Mouse (Mus musculus): ENCODE measurements at regions not wholly inside any gene's neighbourhood (a gene's known extent, or its start where the extent isn't known, plus 50 kb on each side); places are given as distances from the start of the nearest gene placed in this dataset.

DNA sequence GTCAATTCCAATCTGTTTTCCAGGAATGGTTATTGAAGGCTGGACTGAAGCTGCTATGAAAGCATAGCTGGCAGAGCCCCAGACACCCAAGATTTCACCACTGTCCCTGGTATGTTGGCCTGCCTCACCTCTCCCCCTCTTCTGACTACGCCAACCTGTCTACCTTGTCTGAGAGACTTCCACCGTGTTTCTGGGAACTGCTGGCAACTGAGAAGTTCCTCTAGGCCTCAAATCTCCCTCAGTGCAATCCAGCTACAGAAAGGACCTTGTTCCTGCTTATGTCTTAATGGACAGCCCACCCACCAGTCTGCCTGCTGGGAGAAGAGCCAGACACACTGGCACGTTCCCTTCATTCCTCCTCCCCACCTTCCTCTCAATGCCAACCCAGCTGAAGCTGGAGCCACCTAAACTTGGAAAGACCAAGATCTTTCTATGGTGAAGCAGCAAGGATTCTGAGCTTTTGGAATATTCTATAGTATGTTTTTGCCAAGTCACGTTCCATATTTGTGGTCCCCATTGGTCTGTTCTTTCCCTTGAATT is 520.1 kb upstream of the Tnp1 start:
- no peak overlapping the region for H3K27ac ChIP-seq
- H3K4me3 ChIP-seq = no peak overlapping the region
- intact Hi-C loops (cut with DNase I) = no loop called here
- no peak for TF ChIP-seq CTCF (IDR thresholded peaks at IDR 0.05)
- DNase-seq = no peak

DNA sequence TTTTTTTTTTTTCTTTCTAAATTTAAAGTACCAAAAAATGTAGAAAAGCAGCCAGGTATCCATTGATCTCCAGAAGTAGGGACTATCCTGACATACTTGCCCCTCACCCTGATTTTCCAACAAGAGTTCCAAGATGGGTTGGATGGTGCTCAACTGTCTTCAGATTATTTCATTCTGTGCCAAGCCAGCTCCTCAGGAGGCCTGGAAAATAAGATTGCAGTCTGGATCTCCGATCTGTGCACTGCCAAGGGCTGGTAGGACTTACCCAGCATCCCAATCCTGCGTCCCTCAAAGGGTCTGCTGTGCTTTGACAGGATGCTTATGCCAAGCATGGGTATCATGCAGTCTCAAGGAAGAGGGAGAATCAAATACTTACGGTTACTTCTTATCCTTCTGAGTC is 517.8 kb upstream of the Tnp1 start:
- intact Hi-C loops (cut with DNase I) = no loop called here
- TF ChIP-seq CTCF (IDR thresholded peaks at IDR 0.05) = no peak
- Histone ChIP-seq H3K4me3 (no peak overlapping the region), H3K27ac (no peak overlapping the region)
- DNase-seq = no peak

DNA sequence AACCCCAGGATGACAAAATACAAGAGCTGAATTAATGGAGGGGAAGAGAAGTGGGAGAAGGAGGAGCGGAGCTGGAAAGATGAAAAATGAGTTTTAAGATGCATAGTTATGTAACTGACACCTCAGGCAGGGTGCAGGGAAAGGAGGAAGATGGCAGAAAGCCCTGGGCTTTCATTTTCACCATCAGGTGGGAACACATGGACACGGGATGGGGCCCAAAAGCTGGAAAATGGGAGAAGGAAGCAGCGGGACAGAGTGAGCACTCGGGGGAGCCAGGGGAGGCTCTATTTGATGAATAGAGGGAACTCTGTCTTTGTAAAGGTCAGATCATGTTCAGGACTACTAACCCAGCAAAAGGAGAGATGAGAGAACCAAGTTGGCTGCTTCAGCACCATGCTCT is 516.6 kb upstream of the Tnp1 start:
- intact Hi-C loops (cut with DNase I) = no loop called here
- H3K4me3 ChIP-seq = no peak overlapping the region

DNA sequence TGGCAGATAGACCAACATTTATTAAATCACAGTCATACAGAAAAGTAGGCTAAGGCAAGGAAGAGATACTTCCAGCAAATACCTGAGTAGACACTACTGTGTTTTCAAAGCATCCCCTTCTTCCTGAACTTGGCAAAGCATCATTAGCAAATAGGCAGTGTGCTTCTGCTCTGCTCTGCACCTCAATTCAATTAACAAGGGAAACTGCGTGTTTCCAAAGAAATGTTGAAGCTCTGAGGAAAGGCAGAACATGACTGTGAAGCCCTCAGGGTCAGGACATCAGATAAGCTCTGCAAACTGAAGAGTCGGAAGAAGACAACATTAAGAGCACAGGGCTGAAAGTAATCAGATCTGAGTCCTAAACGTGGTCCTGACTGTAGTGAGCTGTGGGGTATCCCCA is 516.1 kb upstream of the Tnp1 start:
- Histone ChIP-seq H3K4me3 (no peak overlapping the region), H3K27ac (no peak overlapping the region)
- intact Hi-C loops (cut with DNase I) = no loop called here
- DNase-seq = no peak
- no peak for TF ChIP-seq CTCF (IDR thresholded peaks at IDR 0.05)

More for the DNA sequence above, 516.6 kb upstream of the Tnp1 start:
- DNase-seq = no peak
- H3K27ac ChIP-seq = no peak overlapping the region
- TF ChIP-seq CTCF (IDR thresholded peaks at IDR 0.05) = no peak

DNA sequence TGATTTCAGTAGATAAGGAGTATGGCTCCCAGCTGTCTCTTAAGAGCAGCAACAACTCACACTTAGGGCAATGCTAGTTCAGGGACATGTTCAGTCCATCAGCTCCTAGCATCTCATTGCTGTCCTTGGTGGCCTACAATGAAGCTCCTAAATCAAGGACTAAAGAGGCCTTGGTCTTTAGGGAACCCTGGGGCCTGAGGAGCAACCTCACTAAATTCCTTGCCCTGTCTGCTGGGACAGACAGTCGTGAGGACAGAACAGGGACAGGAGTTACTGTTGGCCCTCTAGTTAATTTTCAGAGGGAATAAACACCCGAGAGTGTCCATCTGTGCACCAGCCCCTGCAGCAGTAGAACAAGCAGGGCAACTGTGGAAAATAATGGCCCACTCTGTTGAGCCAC is 514.6 kb upstream of the Tnp1 start:
- intact Hi-C loops (cut with DNase I) = no loop called here
- Histone ChIP-seq H3K27ac (no peak overlapping the region), H3K4me3 (no peak overlapping the region)
- TF ChIP-seq CTCF (IDR thresholded peaks at IDR 0.05) = no peak
- no peak for DNase-seq

GRCm38 (mm10) chr1:73528623-73529022 is 512.9 kb upstream of the Tnp1 start:
- intact Hi-C loops (cut with DNase I) = no loop called here
- no peak for TF ChIP-seq CTCF (IDR thresholded peaks at IDR 0.05)
- Histone ChIP-seq H3K4me3 (no peak overlapping the region), H3K27ac (no peak overlapping the region)
- no peak for DNase-seq

DNA sequence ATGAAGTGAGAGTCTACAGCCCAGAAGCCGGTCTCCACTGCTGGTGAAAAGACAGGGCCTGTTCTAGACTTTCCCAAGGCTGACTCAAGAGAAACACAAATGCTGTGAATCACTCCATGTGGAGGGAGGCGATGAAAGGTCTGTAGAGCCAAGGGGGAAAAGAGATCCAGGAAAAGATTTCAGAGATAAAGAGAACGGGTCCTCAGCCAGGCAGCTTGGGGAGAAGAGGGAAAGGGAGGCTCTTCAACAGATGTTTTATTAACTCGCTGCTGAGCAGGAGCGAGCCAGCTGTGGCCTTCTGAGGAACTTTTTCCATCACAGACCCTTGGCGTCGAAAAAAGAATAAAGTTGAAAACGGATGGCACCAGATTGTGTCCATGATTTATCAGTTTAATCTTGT is 500.7 kb upstream of the Tnp1 start:
- no peak for TF ChIP-seq CTCF (IDR thresholded peaks at IDR 0.05)
- intact Hi-C loops (cut with DNase I) = no loop called here

GRCm38 (mm10) chr1:73515781-73516180 is 500.1 kb upstream of the Tnp1 start:
- intact Hi-C loops (cut with DNase I) = no loop called here
- Histone ChIP-seq H3K27ac (peak overlapping the region; percentile 67), H3K4me3 (no peak overlapping the region)
- no peak for TF ChIP-seq CTCF (IDR thresholded peaks at IDR 0.05)
- DNase-seq = peak; percentile 43

More for the DNA sequence above, 500.7 kb upstream of the Tnp1 start:
- peak; percentile 51 for DNase-seq
- H3K4me3 ChIP-seq = no peak overlapping the region
- H3K27ac ChIP-seq = peak overlapping the region; percentile 67

- intact Hi-C loops (cut with DNase I) = no loop called here
- no peak overlapping the region; the same call in 1 of the 2 replicates for H3K27ac ChIP-seq
- no peak for TF ChIP-seq CTCF (IDR thresholded peaks at IDR 0.05)
- no peak for DNase-seq
- no peak overlapping the region for H3K4me3 ChIP-seq
Measured at GRCm38 (mm10) chr1:73513822-73514221, 498.1 kb upstream of the Tnp1 start.

GRCm38 (mm10) chr1:73512836-73513235 is 497.1 kb upstream of the Tnp1 start:
- H3K4me3 ChIP-seq = no peak overlapping the region
- DNase-seq = no peak
- TF ChIP-seq CTCF (IDR thresholded peaks at IDR 0.05) = no peak
- intact Hi-C loops (cut with DNase I) = no loop called here
- no peak overlapping the region for H3K27ac ChIP-seq

GRCm38 (mm10) chr1:73507071-73507754 is 491.5 kb upstream of the Tnp1 start:
- no peak for DNase-seq
- no peak overlapping the region for H3K4me3 ChIP-seq
- intact Hi-C loops (cut with DNase I) = no loop called here
- H3K27ac ChIP-seq = no peak overlapping the region
- TF ChIP-seq CTCF (IDR thresholded peaks at IDR 0.05) = no peak

DNA sequence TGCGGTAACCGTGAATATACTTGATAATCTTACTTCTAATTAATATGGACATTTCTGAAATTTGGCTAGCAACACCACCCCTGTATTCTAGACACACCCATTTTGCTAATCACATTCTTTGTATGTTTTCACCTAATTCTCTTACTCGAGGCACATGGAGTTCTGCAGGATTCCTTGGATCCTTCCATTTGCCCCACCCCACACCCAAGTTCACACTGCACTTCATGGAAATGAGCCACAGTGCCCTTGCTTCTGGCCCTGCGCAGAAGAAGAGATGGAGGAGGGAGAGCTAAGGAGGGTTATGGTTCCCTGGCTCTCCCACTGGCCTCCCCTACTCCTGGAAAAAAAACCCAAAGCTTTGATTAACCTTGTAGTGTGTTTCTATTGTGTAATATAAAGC is 487.9 kb upstream of the Tnp1 start:
- no peak for DNase-seq
- H3K27ac ChIP-seq = no peak overlapping the region
- intact Hi-C loops (cut with DNase I) = no loop called here
- TF ChIP-seq CTCF (IDR thresholded peaks at IDR 0.05) = no peak
- H3K4me3 ChIP-seq = no peak overlapping the region

DNA sequence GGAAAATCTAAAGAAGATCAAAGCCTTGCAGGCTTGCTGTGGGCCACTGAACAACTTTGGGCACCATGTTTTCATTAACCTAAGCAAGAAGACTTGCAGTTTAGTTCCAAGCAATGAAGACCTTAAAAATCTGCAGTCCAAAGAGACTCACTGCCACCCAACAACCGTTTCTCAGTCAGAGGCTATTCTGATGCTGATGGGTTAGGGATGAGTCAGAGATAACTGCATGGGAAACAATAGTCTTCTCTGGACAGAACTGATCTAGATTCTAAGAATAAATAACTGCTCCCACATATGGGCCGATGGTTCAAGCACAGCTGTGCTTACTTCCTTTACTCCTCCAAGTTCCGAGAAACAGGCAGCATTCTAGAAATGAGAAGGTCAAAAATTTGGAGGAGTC is 485.0 kb upstream of the Tnp1 start:
- DNase-seq = no peak
- Histone ChIP-seq H3K4me3 (no peak overlapping the region), H3K27ac (no peak overlapping the region)
- TF ChIP-seq CTCF (IDR thresholded peaks at IDR 0.05) = no peak
- intact Hi-C loops (cut with DNase I) = no loop called here

Data from gastrocnemius, adult 2 months (tissue).